Mouse (Mus musculus) embryonic facial prominence, embryonic 10.5 days (tissue): ENCODE measurements around the gene Rnf32. TPM values are rescaled to one million over a fixed set of nuclear protein-coding genes. Genes with fewer than 3 reads are reported as not detected.
A peak's percentile ranks its signal among the peaks of the same experiment; 100 is the strongest.

Experiments used
- DNase-seq: peaks from one replicate; pipeline ENCODE4 v3.0.0-alpha.2; 2017; ENCODE audit warnings: low spot score
- H3K27ac ChIP-seq: fragments of 300-500 bp; sonication (generic); replicated peaks from 2 replicates; pipeline ENCODE4 v1.5.1; 2016; ENCODE audit warnings: mild to moderate bottlenecking
- H3K27me3 ChIP-seq: fragments of 300-500 bp; sonication (generic); replicated peaks from 2 replicates; pipeline ENCODE4 v1.6.1; 2016; ENCODE audit warnings: low read depth, mild to moderate bottlenecking; ENCODE audit not compliant: poor library complexity, severe bottlenecking
- H3K36me3 ChIP-seq: fragments of 300-500 bp; sonication (generic); replicated peaks from 2 replicates; pipeline ENCODE4 v1.6.1; 2016; ENCODE audit warnings: mild to moderate bottlenecking, moderate library complexity
- H3K4me1 ChIP-seq: fragments of 300-500 bp; sonication (generic); 2 replicates; pipeline ENCODE4 v1.6.1; 2016
- H3K4me3 ChIP-seq: fragments of 300-500 bp; sonication (generic); 2 replicates; pipeline ENCODE4 v1.5.1; 2016; ENCODE audit warnings: mild to moderate bottlenecking, moderate library complexity
- H3K9me3 ChIP-seq: fragments of 300-500 bp; sonication (generic); 2 replicates; pipeline ENCODE4 v1.6.1; 2016; ENCODE audit warnings: mild to moderate bottlenecking
- WGBS: fragments of 180-500 bp; shearing (Covaris S2); methylation state at CpG from one replicate; pipeline ENCODE4 v1.1.7; 2016; 5-methylcytosine and 5-hydroxymethylcytosine counted together
- polyA plus RNA-seq: library from polyadenylated mRNA; unstranded; fragments of >200 nt; fragmentation: Nextera tagmentation; extraction: Ambion mirVana; gene quantifications from 2 replicates; pipeline ENCODE4 v1.2.1, GENCODE M21; 2016

The Rnf32 gene
- polyA plus RNA-seq = 4.7 and 5.4 TPM in 2 replicates

GRCm38 (mm10) chr5:29195570-29196263 is at the start of gene Rnf32:
TSS of gene Rnf32 (plus strand) at chr5:29195992.
- H3K36me3 ChIP-seq = no peaks in the 10 kb centered on the region
- H3K9me3 ChIP-seq = no peaks in the 10 kb centered on the region
- H3K27me3 ChIP-seq = peaks cover 13% of the 10 kb centered on the region; the same call in 1 of the 2 replicates
- H3K27ac ChIP-seq = peak within 1 kb of the TSS; percentile 92
- peak within 1 kb of the TSS; percentile 68 for H3K4me3 ChIP-seq
- DNase-seq = peak; percentile 96
- H3K4me1 ChIP-seq = peaks cover 10% of the 10 kb centered on the region
- under 1% methylated on average over 69 of the region's 70 CpGs for WGBS

- Histone ChIP-seq H3K36me3 (no peaks in the 10 kb centered on the region), H3K27me3 (no peaks in the 10 kb centered on the region), H3K9me3 (no peaks in the 10 kb centered on the region), H3K4me1 (peaks cover 2% of the 10 kb centered on the region; the same call in 1 of the 2 replicates), H3K4me3 (no peak overlapping the region), H3K27ac (no peak overlapping the region)
- DNase-seq = peak; percentile 16
- 51% methylated on average over 4 of the region's 4 CpGs for WGBS
Observed at GRCm38 (mm10) chr5:29150146-29150545, 45.6 kb upstream of the Rnf32 start.

- Histone ChIP-seq H3K4me3 (no peak overlapping the region), H3K27ac (no peak overlapping the region), H3K36me3 (no peaks in the 10 kb centered on the region), H3K27me3 (no peaks in the 10 kb centered on the region), H3K4me1 (no peaks in the 10 kb centered on the region), H3K9me3 (no peaks in the 10 kb centered on the region)
- WGBS = 60% methylated on average over 1 of the region's 1 CpGs
- no peak for DNase-seq
Observed at GRCm38 (mm10) chr5:29159849-29160248, 35.9 kb upstream of the Rnf32 start.

- H3K27me3 ChIP-seq = no peaks in the 10 kb centered on the region
- H3K27ac ChIP-seq = no peak overlapping the region
- H3K4me1 ChIP-seq = no peaks in the 10 kb centered on the region
- H3K9me3 ChIP-seq = no peaks in the 10 kb centered on the region
- no peaks in the 10 kb centered on the region for H3K36me3 ChIP-seq
- no peak for DNase-seq
- WGBS = 95% methylated on average over 2 of the region's 2 CpGs
- no peak overlapping the region for H3K4me3 ChIP-seq
Observed at GRCm38 (mm10) chr5:29166947-29167346, 28.8 kb upstream of the Rnf32 start.

- H3K4me1 ChIP-seq = no peaks in the 10 kb centered on the region
Observed at GRCm38 (mm10) chr5:29170193-29170592, 25.6 kb upstream of the Rnf32 start.

GRCm38 (mm10) chr5:29171165-29171564 is 24.6 kb upstream of the Rnf32 start:
- H3K4me3 ChIP-seq = no peak overlapping the region
- DNase-seq = no peak
- H3K36me3 ChIP-seq = no peaks in the 10 kb centered on the region
- no peaks in the 10 kb centered on the region for H3K4me1 ChIP-seq
- no peaks in the 10 kb centered on the region for H3K9me3 ChIP-seq
- no peaks in the 10 kb centered on the region for H3K27me3 ChIP-seq
- no peak overlapping the region for H3K27ac ChIP-seq

More at GRCm38 (mm10) chr5:29170193-29170592, 25.6 kb upstream of the Rnf32 start:
- Histone ChIP-seq H3K27me3 (no peaks in the 10 kb centered on the region), H3K27ac (no peak overlapping the region), H3K4me3 (no peak overlapping the region), H3K9me3 (no peaks in the 10 kb centered on the region), H3K36me3 (no peaks in the 10 kb centered on the region)
- WGBS = 79% methylated on average over 6 of the region's 6 CpGs
- no peak for DNase-seq

- no peak for DNase-seq
- Histone ChIP-seq H3K4me1 (no peaks in the 10 kb centered on the region), H3K9me3 (no peaks in the 10 kb centered on the region), H3K27ac (no peak overlapping the region), H3K4me3 (no peak overlapping the region), H3K36me3 (no peaks in the 10 kb centered on the region), H3K27me3 (no peaks in the 10 kb centered on the region)
- 87% methylated on average over 5 of the region's 5 CpGs for WGBS
Observed at GRCm38 (mm10) chr5:29186798-29187197, 9.0 kb upstream of the Rnf32 start.

- DNase-seq = no peak
- no peaks in the 10 kb centered on the region for H3K36me3 ChIP-seq
- H3K27me3 ChIP-seq = peaks cover 13% of the 10 kb centered on the region; the same call in 1 of the 2 replicates
- no peaks in the 10 kb centered on the region for H3K9me3 ChIP-seq
- H3K27ac ChIP-seq = peak overlapping the region; percentile 92
- H3K4me3 ChIP-seq = peak overlapping the region; percentile 68
- peaks cover 10% of the 10 kb centered on the region for H3K4me1 ChIP-seq
- WGBS = 3% methylated on average over 9 of the region's 9 CpGs
Observed at GRCm38 (mm10) chr5:29195231-29195569, 592 bp upstream of the Rnf32 start.

- Histone ChIP-seq H3K36me3 (no peaks in the 10 kb centered on the region), H3K27ac (peak overlapping the region; percentile 92), H3K4me3 (peak overlapping the region; percentile 68), H3K4me1 (peaks cover 10% of the 10 kb centered on the region), H3K27me3 (peaks cover 13% of the 10 kb centered on the region; the same call in 1 of the 2 replicates), H3K9me3 (no peaks in the 10 kb centered on the region)
- DNase-seq = no peak
- WGBS = 9% methylated on average over 12 of the region's 12 CpGs
Observed at GRCm38 (mm10) chr5:29196264-29196658, 469 bp downstream of the Rnf32 start.

GRCm38 (mm10) chr5:29197187-29197586 is 1.4 kb downstream of the Rnf32 start:
- no peak overlapping the region for H3K4me3 ChIP-seq
- no peaks in the 10 kb centered on the region for H3K36me3 ChIP-seq
- peaks cover 13% of the 10 kb centered on the region; the same call in 1 of the 2 replicates for H3K27me3 ChIP-seq
- WGBS = 93% methylated on average over 4 of the region's 4 CpGs
- peaks cover 10% of the 10 kb centered on the region for H3K4me1 ChIP-seq
- no peak for DNase-seq
- H3K27ac ChIP-seq = no peak overlapping the region
- H3K9me3 ChIP-seq = no peaks in the 10 kb centered on the region

- Histone ChIP-seq H3K27ac (no peak overlapping the region), H3K4me1 (peaks cover 10% of the 10 kb centered on the region), H3K36me3 (0 out of 2 replicates have a peak, but pooled peaks cover 2% of the 10 kb centered on the region), H3K4me3 (no peak overlapping the region), H3K27me3 (peaks cover 13% of the 10 kb centered on the region; the same call in 1 of the 2 replicates), H3K9me3 (no peaks in the 10 kb centered on the region)
- DNase-seq = no peak
- 61% methylated on average over 4 of the region's 4 CpGs for WGBS
Observed at GRCm38 (mm10) chr5:29198960-29199488, 3.2 kb downstream of the Rnf32 start.

GRCm38 (mm10) chr5:29199868-29200267 is 4.1 kb downstream of the Rnf32 start:
- Histone ChIP-seq H3K36me3 (0 out of 2 replicates have a peak, but pooled peaks cover 2% of the 10 kb centered on the region), H3K4me3 (no peak overlapping the region), H3K9me3 (no peaks in the 10 kb centered on the region), H3K27ac (no peak overlapping the region), H3K27me3 (peaks cover 13% of the 10 kb centered on the region; the same call in 1 of the 2 replicates), H3K4me1 (peaks cover 10% of the 10 kb centered on the region)
- 80% methylated on average over 3 of the region's 3 CpGs for WGBS
- no peak for DNase-seq

- 0 out of 2 replicates have a peak, but pooled peaks cover 2% of the 10 kb centered on the region for H3K36me3 ChIP-seq
- 84% methylated on average over 5 of the region's 5 CpGs for WGBS
- no peaks in the 10 kb centered on the region for H3K9me3 ChIP-seq
Observed at GRCm38 (mm10) chr5:29205690-29206089, 9.9 kb downstream of the Rnf32 start.

More at GRCm38 (mm10) chr5:29205690-29206089, 9.9 kb downstream of the Rnf32 start:
- H3K27me3 ChIP-seq = no peaks in the 10 kb centered on the region
- no peaks in the 10 kb centered on the region for H3K4me1 ChIP-seq
- no peak overlapping the region for H3K27ac ChIP-seq
- H3K4me3 ChIP-seq = no peak overlapping the region
- no peak for DNase-seq
